Mouse (Mus musculus): ENCODE data around the gene Prrt3.

Prrt3 gene

DNA sequence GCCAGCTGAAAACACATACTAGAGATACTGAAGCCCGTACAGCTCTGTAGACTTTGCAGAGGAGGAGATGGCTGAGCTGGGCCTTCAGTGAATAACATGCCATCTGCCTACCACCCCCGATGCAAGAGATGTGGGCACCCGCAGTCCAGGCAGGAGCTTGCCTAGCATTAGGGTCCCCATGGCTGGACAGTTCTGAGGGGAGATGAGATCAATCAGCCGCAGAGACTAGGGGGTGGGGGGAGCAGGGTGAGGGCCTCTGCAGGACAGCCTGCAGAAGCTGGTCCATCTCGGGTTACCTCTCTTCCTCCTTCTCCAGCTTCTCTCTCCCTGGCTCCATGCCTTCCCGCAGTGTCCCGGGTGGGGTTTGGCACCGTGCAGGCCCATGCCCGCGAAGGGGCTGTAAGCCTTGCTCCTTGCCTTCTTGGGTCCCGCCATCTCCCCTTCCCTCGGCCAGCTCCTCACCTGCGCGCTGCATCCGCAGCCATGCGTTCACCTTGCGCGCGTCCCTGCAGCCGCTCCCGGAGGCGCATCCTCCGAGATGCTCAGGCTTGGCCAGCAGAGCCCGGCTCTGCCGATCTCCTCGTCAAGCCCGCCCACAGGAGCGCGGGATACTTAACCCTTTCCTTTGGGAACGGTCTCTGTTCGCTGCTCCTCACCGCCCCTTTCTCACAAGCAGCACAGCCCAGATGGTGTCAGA, at the start of gene Prrt3:
TSS of gene Prrt3 (minus strand) at position 544 of the 697 bp plus-strand sequence.
- no peak for DNase-seq

DNA sequence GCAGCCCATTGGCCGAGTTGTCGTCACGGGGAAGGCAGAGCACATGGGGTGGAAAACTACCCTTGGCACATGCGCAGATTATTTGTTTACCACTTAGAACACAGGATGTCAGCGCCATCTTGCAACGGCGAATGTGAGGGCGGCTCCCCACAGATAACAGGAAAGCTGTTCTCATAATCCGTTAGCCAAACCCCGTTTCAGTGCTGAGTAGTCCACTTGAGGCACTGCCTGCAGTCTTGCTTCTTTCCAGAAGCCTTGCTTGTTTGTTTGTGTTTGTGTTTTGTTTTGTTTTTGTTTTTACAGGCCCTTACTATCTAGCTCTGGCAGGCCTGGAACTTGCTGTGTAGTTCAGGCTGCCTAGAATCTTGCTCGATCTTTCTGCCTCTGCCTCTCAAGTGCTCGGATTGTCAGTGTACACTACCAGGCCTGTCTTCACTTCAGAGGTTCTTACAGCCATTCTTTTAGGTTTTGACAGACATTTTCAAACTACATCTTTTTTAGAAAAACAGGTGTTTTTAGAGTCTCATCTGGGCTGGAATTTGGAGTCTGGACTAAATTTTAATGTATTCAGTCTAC, 42.3 kb upstream of the Prrt3 start:
- no peak for DNase-seq

DNA sequence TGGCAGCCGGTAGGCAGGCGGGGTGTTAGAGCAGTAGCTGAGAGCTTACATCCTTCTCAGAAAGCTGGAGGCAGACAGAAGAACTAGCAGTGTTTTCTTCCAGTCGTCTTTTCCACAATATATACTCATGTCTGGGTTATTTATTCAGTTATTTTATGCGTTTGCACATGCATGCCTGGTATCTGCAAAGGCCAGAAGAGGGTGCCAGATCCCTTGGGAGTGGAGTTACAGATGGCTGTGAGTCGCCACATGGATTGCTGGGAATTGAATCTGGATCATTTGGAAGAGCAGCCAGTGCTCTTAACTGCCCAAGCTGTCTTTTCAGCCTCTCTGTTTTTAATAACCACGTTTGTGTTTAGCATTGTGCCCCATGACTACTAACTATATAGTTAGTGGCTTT, 39.9 kb upstream of the Prrt3 start:
- no peak for DNase-seq

DNA sequence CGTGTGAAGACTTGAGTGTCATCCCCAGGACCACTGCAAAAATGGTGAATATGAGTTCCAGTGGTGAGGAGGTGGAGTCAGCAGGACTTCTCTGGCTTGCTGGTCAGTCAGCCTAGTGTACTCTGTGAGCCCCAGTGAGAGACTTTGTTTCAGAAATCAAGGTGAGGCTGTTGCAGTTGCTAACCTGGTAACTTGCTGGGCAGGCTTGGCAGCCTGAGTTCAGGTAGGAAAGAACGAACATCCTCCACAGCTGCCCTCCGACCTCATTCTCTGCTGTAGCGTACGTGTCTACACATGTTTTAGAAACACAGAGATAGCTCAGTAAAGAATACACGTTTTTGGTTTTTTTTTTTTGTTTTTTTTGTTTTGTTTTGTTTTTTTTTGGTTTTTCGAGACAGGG, 33.2 kb upstream of the Prrt3 start:
- DNase-seq: no peak

DNA sequence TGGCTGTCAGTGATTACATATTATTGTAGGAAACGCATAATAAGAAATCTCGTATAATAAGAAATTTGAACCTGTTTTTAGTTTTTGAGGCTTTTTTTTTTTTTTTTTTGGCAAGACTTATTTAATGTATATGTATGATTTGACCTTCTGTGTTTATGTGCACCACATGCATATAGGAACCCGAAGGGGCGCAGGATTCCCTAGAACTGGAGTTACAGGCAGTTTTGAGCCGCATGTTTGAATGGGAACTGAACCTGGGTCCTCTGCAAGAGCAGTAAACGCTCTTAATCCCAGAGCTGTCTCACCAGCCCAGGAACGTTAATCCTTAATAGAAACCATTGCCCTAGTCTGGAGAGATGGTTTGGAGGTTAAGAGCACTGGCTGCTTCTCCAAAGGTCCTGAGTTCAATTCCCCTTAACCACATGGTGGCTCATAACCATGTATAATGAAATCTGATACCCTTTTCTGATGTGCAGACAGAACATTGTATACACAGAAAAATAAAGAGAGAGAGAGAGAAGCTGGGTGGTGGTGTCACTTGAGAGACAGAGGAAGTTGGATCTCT, 30.2 kb upstream of the Prrt3 start:
- DNase-seq: no peak

DNA sequence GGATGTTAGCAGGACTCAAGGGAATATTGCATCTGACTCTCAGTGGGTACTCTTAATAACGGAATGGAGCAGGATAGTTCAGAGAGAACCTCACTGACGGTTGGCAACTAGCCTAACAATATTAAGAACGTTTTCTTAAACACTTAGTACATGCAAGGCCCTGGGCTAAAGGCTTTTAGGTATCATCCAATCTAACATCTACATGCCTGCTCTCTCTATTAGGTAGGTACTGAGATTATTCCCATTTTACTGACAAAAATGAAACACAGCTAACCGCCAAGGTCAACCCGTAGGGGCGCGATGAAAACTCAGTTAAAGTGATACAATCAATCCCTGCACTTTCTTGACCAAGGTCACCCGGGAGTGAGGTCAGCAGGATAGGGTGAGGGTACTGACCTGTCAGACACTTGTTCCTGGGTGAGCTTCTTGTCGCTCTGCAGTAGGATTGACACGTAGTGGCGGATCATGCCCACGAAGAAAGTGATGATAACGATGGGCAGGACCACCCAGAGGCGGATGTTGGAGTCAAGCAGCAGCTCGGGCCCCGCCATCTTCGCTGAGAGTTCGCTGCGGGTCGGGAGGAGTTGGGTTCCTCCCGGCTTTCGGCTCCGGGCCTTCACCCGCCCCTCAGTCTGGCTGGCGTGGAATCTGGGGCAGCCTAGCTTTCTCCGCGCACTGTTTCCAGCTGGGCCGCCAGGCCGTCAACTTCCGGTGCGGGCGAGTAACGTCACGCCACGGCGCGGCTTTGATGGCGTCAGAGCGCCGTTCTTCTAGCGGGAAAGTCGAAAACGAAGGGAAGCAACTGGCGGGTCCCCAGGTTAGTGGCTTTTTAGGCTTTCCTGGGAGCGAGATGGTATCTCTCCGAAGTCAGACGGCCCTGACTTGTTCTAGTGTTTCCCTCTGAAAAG, 29.5 kb upstream of the Prrt3 start, which contains the start of the genes Emc3 and Fancd2:
TSS of gene Emc3 (minus strand) at position 721 of the 908 bp plus-strand sequence.
TSS of gene Fancd2 (plus strand) at position 751 of the 908 bp plus-strand sequence.
- DNase-seq: peak; percentile 94

DNA sequence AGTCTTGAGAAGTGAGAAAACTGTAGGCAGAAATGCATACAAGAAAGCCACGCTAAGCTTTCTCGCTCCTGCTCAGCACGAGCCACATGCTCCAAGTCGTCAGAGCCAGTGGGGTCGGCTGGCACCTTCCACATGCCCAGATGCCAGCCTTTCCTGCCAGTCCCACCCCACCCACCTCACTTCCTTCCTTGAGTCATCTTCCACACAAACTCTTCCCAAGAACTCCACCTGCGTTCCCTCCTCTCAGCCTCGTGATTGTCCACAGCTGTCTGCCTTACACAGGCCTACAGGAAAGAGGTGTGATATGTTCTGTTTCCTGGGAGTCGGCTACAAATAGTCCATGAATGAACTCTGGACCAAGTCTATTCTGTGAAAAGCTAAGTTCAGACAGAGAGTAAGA, 21.7 kb upstream of the Prrt3 start:
- DNase-seq: no peak

DNA sequence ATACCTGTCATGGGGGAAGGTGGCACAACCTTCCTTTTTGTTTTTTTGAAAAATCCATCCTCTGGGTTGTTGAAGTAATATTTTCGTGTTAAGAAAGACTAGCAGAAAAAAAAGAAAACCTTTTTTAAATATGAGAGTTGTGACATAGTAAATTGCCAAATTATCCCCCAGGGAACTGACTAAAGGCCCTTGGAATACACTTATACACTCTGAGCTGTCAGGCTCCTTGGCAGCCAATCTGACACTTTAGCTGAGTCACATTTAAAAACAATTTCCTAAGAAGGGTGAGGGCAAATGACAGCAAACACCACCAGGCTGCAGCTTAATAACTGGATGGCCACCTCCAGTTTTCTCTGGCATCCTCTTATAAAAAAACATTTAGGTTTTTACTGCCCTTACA, 20.6 kb upstream of the Prrt3 start:
- no peak for DNase-seq

DNA sequence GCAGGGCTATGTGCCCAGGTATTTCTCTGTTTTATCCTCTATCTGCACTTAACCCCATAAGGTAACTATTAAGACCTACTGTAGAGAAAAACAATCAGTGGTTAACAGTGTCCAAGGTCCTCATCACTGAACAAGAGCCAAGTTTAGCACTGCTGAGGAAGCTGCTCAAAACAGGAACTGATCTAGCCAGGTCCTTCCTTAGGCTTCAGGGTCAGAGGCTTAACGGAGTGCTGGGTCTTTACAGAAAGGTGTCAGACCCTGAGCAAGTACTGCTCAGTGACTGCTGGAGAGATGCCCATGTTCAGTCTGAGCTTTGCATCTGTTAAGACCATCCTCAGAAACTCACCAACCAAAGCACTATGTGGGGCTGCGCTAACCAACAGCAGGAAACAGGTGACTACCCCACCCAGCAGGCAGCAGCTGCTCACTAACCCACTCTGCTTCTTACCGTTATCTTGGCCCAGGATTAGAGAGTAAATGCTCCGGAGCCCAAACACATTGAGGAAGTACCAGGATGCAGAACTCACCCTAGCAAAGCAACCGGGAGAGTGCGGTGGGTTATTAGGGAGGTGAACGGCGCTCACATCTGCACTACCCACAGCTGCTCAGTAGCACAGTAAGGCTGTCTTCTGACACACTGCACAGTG, 15.8 kb upstream of the Prrt3 start:
- DNase-seq: peak; percentile 61

DNA sequence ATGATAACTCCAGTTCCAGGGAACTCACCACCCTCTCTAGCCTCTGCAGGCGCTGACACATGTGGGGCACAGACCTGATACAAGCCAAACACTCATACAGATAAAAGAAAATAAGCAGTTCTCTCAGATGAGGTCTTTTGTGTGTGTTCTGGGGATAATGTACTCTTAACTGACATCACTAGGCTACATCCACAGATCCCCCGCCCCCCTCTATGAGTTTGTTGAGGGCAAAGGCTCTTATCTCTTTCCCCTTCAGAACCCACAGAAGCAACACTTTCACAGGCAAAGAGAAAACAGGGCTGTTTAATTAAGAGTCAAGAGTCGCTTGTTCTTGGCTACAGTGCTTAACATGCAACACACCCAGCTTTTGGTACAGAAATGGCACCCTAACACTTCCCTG, 12.9 kb upstream of the Prrt3 start:
- DNase-seq: no peak

DNA sequence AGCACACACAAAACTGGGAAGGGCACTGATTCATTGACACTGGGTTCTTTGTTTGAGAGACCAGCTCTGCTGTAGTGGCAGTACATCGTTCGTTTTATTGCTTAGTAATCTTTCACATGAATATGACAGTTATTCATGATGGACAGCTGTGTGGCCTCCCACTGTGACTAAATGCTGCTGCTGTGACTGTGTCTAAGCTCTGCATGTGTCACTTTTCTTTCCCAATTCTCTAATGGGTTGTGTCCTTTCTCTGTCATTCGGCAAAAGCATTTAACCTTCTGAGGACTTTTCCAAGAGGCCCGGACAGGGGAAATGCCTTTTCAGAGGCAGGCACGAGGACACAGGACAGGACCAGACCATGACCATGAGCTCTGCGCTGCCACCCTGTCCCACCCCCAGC, 12.2 kb upstream of the Prrt3 start:
- DNase-seq: no peak

DNA sequence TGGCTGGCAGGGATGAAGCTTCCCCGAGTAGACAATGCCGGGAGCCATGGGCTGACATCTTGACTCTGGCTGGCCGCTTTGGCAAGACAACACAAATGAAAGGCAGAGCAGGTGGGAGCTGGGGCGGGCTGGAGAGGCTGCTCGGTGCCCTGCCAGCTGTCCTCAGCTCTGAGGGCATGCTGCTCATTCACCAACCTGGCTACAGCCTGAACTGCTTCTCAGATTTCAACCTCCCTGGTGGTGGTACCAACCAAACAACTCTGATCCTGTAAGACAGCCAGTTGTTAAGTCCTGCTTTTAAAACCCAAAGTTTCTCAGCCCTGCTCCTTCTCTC, 7.2 kb upstream of the Prrt3 start:
- DNase-seq: no peak

DNA sequence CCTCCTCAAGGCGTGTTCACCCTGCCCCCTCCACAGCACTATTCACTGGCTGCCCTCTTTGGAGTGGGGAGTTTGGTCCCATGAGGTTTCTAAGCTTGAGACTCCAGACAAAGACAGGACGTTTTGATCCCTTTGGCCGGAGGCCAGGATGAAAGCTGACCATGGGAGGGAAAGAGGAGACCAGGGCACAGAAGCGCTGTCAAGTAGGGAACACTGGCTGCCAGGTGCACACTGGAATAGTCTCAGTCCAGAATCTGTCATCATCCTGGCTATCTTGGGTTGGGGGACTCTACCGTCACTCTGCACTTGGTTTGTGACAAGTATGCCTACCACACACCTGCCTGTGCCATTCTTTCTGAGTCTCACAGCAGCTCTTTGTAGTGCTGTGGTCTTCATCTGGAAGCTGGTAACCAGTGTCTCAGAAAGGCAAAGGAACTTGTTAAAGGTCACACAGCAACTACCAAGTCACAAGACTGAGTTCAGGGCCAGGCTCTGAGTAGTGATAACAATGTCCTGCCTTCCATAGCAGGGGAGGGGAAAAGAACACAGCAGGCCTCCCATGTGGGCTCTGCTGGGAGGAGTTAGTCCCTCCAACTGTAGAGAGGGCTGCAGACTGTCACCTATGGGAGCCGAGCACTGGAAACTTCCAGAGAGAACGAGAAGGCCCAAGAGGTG, 6.7 kb upstream of the Prrt3 start:
- DNase-seq: no peak

DNA sequence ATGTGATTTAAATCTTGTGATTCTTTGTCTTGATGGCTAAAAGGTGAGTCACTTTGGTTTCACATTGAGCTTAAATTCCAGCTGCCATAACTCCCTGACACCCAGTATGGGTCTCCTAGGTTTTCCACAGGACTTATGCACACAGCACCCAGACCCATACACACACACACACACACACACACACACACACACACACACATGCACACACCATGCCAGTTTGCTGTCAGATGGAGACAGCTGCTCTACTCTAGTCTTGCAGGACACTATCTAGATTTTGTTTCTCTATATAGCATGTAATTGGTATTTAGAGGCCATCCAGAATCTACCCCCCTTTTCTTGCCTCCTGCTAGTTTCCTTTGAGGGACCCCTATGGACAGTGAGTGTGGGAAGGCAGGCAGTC, 5.4 kb upstream of the Prrt3 start:
- no peak for DNase-seq

DNA sequence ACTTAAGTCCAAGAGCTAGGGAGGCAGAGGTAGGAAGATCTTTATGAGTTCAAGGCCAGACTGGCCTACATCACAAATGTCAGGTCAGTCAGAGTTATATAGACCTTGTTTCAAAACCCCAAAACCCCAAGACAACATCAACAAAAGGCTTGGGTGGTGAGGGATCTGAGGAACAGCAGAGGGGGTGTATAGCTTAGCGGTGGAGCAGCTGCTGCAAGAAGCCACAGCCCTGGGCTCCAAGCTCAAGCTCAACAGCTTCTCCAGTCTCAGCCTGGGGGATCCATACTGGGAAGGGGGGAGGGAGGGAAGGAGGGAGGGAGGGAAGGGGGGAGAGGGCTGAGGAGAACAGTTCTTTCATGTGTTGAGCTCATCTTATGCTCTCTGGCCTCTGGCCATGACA, 4.0 kb upstream of the Prrt3 start:
- no peak for DNase-seq

DNA sequence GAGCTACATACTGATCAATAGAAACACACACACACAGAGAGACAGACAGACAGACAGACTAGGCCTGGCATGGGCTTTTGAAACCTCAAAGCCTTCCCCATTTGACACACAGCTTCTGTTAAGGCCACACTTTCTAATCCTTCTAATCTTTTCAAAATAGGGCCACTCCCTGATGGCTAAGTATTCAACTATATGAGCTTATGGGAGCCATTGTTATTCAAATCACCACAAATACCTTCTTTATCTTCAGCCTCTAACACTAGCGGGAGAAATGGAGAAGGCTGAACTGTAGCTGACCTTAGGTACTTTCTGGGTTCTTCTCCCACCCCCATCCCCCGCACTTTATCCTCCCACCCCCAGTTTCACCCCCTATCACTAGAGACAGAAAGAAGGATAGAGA, 1.1 kb upstream of the Prrt3 start:
- no peak for DNase-seq

DNA sequence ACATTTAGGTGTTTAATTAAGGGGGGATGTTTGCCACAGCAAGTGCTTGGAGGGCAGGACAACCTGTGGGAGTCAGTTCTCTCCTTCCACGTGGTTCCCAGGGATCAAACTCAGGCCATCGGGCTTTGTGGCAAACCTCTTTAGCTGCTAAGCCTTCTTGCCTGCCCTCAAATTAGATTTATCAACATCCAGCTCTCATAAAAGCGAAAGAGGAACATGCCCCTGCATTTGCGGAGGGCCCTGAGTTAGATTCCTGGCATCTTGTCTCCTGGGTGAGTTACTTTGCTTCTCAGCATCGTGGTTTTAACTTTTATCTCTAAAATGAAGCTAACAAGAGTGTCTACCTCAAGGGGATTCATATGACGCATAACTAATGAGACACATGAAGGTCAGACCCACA, 2.4 kb downstream of the Prrt3 start:
- no peak for DNase-seq

DNA sequence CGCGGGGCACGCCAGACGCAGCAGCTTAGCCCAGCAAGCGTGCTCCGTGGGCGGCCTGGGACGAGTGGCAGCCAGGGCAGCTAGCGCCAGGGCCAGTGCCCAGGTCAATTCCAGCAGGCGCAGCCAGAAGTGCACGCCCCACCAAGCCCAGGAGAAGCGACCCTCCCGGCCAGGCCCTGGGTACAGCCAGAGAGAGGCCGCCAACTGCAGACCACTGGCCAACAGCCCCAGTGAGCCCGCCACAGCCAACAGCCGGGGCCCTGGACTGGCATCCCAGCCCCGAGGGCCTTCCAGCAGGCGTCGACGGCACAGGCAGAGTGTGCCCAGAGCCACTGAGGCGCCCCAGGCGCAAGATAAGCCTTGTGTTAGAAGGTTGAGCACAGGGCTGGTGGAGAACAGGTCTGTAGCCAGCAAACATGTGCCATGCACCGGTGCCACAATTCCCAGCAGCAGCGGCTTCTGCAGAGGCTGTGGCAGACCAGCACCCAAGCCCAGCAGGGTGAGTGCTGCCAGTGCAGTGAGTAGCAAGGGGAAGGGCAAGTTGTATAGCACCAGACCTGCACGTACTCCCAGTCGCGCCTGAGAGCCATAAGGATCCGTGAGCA, 6.6 kb downstream of the Prrt3 start:
- peak; percentile 27 for DNase-seq

DNA sequence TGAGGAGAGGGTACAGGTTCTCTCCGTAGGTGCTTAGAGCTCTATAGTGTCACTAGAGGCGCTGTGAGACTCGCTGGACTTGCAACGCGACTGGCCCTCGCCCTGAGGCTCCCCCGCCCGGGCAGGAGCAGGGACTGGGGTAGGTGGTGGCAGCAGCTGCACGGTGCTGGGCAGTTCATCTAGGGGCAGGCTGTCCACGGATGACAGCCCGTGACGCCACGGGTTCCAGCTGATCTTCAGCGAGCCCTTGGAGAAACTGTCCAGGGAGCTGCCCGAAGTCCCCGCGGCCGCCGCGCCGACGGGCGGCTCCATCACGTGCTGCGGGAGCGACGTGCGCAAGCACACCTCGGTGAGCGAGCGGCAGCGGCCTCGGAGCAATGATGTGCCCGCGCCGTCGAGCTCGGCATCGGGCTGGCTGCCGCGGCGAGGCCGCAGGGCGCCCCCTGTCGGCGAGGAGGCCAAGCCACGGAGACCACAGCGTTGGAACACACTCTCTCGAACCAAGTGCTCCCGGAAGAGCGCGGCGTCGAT, 7.4 kb downstream of the Prrt3 start:
- peak; percentile 88 for DNase-seq

DNA sequence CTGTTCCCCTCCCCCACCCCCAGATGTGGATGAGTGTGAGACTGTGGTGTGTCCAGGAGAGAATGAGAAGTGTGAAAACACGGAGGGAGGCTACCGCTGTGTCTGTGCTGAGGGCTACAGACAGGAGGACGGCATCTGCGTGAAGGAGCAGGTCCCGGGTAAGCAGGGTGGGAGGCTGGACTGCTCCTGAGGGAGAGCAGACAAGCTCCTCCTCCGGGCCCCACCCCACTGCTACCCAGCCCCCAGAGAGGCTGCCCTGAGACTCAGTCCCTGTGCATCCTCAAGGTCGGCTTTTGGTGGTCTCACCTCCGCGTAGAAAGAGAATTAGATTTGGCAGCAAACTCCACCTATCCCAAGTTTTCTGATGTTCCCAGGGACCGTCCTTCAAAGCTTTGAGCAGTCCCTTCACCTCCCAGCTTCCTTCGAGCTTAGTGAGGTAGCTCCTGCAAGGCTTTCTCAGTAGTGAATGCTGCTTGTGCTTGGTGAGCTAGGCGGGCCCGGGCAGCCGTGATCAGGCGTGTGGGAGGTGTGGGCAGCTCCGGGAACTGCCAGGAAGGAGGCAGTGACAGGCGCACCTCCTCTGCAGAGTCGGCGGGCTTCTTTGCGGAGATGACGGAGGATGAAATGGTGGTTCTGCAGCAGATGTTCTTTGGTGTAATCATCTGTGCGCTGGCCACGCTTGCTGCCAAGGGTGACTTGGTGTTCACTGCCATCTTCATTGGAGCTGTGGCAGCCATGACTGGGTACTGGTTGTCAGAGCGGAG, 9.4 kb downstream of the Prrt3 start:
- DNase-seq: no peak

DNA sequence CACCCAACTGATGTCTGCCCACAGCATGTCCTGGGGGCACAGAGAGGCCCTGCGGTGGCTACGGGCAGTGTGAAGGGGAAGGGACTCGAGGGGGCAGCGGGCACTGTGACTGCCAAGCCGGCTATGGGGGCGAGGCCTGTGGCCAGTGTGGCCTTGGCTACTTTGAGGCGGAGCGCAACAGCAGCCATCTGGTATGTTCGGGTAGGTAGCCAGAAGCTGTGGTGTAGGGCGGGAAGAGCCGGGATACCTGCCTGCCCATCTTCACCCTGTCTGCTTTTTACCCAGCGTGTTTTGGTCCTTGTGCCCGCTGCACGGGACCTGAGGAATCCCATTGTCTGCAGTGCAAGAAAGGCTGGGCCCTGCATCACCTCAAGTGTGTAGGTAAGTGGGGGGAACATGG, 12.3 kb downstream of the Prrt3 start:
- DNase-seq: no peak
